Mouse (Mus musculus) right cerebral cortex, adult 18-20 months (tissue): ENCODE measurements around the gene Actr3.

Experiments
- DNase-seq: peaks from one replicate; pipeline ENCODE4 v3.0.0; 2022; ENCODE audit warnings: mixed read lengths

Gene Actr3

DNA sequence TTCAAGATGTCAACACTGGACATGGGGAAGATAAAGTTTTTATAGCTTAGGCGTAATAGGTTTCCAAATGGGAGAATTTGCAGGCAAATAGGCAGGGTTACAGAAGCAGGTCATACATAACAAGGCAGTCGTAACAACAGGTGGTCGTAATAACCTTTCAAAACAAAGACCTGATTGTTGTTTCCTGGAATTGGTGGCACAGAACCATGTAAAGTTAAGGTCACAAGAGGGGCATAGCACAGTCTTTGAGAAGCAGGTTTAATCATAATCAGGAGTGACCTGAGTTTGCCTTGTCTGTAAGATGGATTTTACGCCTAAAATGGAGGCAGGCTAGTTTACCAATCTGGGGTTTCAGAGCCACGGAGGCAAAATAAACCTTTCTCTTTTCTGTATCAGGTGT, 84.7 kb downstream of the Actr3 start:
- no peak for DNase-seq

DNA sequence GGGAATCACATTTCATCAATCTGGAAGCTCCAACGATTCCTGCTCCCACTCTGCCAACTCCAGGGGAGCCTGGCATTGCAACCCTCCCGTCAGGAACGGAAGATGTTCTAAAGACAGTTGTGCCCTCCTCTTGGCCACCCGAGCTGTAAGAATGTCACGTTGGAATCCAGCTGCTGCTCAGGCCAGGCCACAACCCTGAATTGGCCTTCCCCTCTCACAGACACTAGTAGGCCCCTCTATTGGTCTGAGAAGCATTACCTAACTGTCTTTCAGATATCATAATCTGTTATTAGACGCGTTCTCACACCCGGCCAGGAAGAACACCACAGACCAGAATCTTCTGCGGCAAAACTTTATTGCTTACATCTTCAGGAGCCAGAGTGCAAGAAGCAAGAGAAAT, 89.7 kb downstream of the Actr3 start:
- no peak for DNase-seq

DNA sequence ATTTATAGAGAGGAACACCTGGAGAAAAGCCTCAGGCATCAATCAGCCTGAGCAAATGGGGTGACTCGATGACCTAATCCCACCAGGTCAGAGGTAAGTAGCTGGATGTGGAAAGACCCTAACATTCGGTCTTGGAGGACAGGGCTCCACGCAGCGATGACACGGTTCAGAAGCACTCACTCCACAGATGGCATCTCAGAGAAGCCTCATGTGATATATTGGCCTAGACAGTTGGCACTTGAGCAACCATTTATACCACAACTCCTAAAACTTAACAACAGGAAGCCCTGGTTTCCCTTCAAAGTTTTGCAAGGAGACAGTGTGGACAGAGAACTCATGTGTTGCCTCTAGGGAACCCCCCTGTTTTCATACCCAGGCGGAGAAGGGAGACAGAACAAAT, 90.1 kb downstream of the Actr3 start:
- DNase-seq, result no peak

DNA sequence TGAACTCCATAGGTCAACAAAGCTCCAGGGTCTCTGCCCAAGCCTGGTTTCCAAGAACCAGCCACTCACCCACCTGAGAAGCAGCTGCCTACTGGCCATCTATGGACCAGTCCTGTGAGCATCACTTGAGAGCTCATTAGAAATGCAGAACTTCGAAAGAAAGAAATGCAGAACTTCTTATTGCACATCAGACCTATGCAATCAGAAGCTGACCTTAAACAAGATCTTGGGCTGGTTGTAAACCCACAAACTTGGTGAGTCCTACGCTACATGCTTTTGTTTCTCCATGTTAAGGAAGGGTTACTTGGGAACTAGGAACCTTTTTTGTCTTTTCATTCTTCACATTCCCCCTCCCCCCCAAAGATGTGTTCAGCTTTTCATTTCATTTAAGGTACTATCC, 92.4 kb downstream of the Actr3 start:
- DNase-seq, result no peak
